Mouse (Mus musculus): ENCODE data around the gene Pik3r2. TPM values are rescaled to one million over a fixed set of nuclear protein-coding genes. Genes with fewer than 3 reads are reported as not detected.

Pik3r2 gene
- total and polyA plus RNA-seq, 2 experiments from 2014 or later: 32.5 to 36.6 TPM

- 64% methylated on average over 2 of the region's 2 CpGs for WGBS
- no peak overlapping the region for H3K9ac ChIP-seq (replicated peaks; ENCODE audit: low read depth, low read length)
- ATAC-seq (ENCODE audit: insufficient read depth, low read depth): no peak
- no peaks in the 10 kb centered on the region for H3K9me3 ChIP-seq (replicated peaks; ENCODE audit: control insufficient read depth, low read length)
- no peak overlapping the region for H3K4me3 ChIP-seq (ENCODE audit: low read depth, low read length)
- peaks cover 24% of the 10 kb centered on the region for H3K27me3 ChIP-seq (ENCODE audit: control insufficient read depth, insufficient read depth, low read length)
- DNase-seq (ENCODE audit: low spot score): no peak
- peaks cover 19% of the 10 kb centered on the region for H3K4me1 ChIP-seq (ENCODE audit: control insufficient read depth, insufficient read depth)
- H3K27ac ChIP-seq (ENCODE audit: low read depth): no peak overlapping the region
- no peak overlapping the region for H3K4me2 ChIP-seq (ENCODE audit: low read depth, low read length)
- TF ChIP-seq EP300 (IDR thresholded peaks at IDR 0.05; ENCODE audit: low read depth) (no peak), CTCF (IDR thresholded peaks at IDR 0.05; ENCODE audit: low read depth) (no peak)
- no peaks in the 10 kb centered on the region for H3K36me3 ChIP-seq (replicated peaks; ENCODE audit: control insufficient read depth, insufficient read depth, low read length)
Observed at GRCm38 (mm10) chr8:70794215-70794614, 17.7 kb upstream of the Pik3r2 start.

DNA sequence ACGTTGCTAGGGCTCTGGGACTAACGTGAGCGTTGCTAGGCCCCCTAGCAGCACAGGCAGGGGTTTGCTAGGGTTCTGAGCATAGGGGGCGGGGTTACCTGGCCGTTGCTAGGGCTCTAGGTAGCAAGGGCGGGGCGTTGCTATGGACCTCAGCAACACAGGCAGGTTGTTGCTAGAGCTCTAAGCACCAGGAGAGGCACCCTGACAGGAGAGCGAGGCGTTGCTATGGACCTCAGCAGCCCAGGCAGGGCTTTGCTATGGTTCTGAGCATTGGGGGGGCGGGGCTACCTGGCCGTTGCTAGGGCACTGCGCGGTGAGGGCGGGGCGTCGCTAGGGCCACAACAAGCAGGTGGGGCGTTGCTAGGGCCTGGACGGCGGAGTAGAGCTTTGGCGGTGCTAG is 16.2 kb upstream of the Pik3r2 start:
- Histone ChIP-seq H3K27me3 (ENCODE audit: control insufficient read depth, insufficient read depth, low read length) (0 out of 2 replicates have a peak, but pooled peaks cover 10% of the 10 kb centered on the region), H3K4me2 (ENCODE audit: low read depth, low read length) (peak overlapping the region; percentile 85), H3K9me3 (replicated peaks; ENCODE audit: control insufficient read depth, low read length) (no peaks in the 10 kb centered on the region), H3K9ac (replicated peaks; ENCODE audit: low read depth, low read length) (no peak overlapping the region), H3K4me1 (ENCODE audit: control insufficient read depth, insufficient read depth) (peaks cover 14% of the 10 kb centered on the region), H3K27ac (ENCODE audit: low read depth) (no peak overlapping the region), H3K4me3 (ENCODE audit: low read depth, low read length) (peak overlapping the region; percentile 73), H3K36me3 (replicated peaks; ENCODE audit: control insufficient read depth, insufficient read depth, low read length) (no peaks in the 10 kb centered on the region; the same call in 1 of the 2 replicates)
- TF ChIP-seq CTCF (IDR thresholded peaks at IDR 0.05; ENCODE audit: low read depth) (no peak), EP300 (IDR thresholded peaks at IDR 0.05; ENCODE audit: low read depth) (no peak)
- DNase-seq (ENCODE audit: low spot score): peak; percentile 5
- ATAC-seq (ENCODE audit: insufficient read depth, low read depth): 0 out of 2 replicates have a peak, but pooled peaks have one; percentile 2
- WGBS: 4% methylated on average over 20 of the region's 20 CpGs

DNA sequence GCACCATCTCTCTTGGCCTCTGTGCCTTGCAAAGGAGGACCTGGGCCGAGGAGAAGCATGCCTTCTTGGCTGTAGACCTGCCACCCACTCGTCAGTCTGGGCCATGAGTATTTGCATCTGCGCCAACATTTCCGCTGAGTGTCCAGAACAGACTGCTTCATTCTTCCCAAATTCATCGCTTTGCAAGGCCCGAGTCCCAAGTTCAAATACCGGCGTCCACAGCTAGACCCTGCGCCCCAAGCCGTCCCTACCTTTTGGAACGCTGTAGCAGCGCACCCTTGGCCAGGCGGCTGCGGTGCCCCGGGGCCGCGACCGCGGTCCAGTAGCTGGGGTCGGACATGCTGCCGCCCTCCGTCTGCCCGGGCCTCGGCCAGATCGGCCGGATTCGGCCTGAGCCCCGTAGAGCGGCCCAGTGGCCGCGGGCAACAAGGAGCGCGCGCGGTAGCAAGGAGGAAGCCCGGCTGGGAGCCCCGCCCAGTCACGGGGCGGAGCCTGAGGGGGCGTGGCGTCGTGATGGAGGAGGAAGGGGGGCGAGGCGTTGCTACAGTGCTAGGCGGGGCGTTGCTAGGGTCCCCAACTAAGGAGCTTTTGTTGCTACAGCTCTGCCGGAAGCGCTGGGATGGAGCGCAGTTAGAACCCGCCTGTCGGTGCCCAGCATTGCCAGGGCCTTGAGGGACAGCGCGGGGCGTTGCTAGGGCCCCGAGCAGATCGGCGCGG is 15.6 kb upstream of the Pik3r2 start:
- no peak for TF ChIP-seq EP300 (IDR thresholded peaks at IDR 0.05; ENCODE audit: low read depth)
- no peak for TF ChIP-seq CTCF (IDR thresholded peaks at IDR 0.05; ENCODE audit: low read depth)
- DNase-seq (ENCODE audit: low spot score): peak; percentile 86
- no peaks in the 10 kb centered on the region for H3K9me3 ChIP-seq (replicated peaks; ENCODE audit: control insufficient read depth, low read length)
- peaks cover 4% of the 10 kb centered on the region for H3K36me3 ChIP-seq (replicated peaks; ENCODE audit: control insufficient read depth, insufficient read depth, low read length)
- peak overlapping the region; percentile 56; the same call in 1 of the 2 replicates for H3K27ac ChIP-seq (ENCODE audit: low read depth)
- peak overlapping the region; percentile 85 for H3K4me2 ChIP-seq (ENCODE audit: low read depth, low read length)
- H3K4me1 ChIP-seq (ENCODE audit: control insufficient read depth, insufficient read depth): peaks cover 8% of the 10 kb centered on the region
- peak overlapping the region; percentile 73 for H3K4me3 ChIP-seq (ENCODE audit: low read depth, low read length)
- 0 out of 2 replicates have a peak, but pooled peaks cover 10% of the 10 kb centered on the region for H3K27me3 ChIP-seq (ENCODE audit: control insufficient read depth, insufficient read depth, low read length)
- whole genome bisulfite sequencing: 3% methylated on average over 56 of the region's 58 CpGs
- ATAC-seq (ENCODE audit: insufficient read depth, low read depth): peak; percentile 83
- peak overlapping the region; percentile 77 for H3K9ac ChIP-seq (replicated peaks; ENCODE audit: low read depth, low read length)

- ATAC-seq (ENCODE audit: insufficient read depth, low read depth) (no peak), DNase-seq (ENCODE audit: low spot score) (peak; percentile 5)
- H3K4me3 ChIP-seq (ENCODE audit: low read depth, low read length): peak overlapping the region; percentile 73; the same call in 1 of the 2 replicates
- no peak overlapping the region for H3K9ac ChIP-seq (replicated peaks; ENCODE audit: low read depth, low read length)
- H3K4me2 ChIP-seq (ENCODE audit: low read depth, low read length): peak overlapping the region; percentile 85
- H3K27ac ChIP-seq (ENCODE audit: low read depth): no peak overlapping the region; the same call in 1 of the 2 replicates
- 0 out of 2 replicates have a peak, but pooled peaks cover 7% of the 10 kb centered on the region for H3K27me3 ChIP-seq (ENCODE audit: control insufficient read depth, insufficient read depth, low read length)
- 81% methylated on average over 7 of the region's 7 CpGs for WGBS
- peaks cover 7% of the 10 kb centered on the region for H3K4me1 ChIP-seq (ENCODE audit: control insufficient read depth, insufficient read depth)
- peaks cover 12% of the 10 kb centered on the region for H3K36me3 ChIP-seq (replicated peaks; ENCODE audit: control insufficient read depth, insufficient read depth, low read length)
- H3K9me3 ChIP-seq (replicated peaks; ENCODE audit: control insufficient read depth, low read length): no peaks in the 10 kb centered on the region
- no peak for TF ChIP-seq CTCF (IDR thresholded peaks at IDR 0.05; ENCODE audit: low read depth)
- no peak for TF ChIP-seq EP300 (IDR thresholded peaks at IDR 0.05; ENCODE audit: low read depth)
Observed at GRCm38 (mm10) chr8:70791294-70791701, 14.8 kb upstream of the Pik3r2 start.

DNA sequence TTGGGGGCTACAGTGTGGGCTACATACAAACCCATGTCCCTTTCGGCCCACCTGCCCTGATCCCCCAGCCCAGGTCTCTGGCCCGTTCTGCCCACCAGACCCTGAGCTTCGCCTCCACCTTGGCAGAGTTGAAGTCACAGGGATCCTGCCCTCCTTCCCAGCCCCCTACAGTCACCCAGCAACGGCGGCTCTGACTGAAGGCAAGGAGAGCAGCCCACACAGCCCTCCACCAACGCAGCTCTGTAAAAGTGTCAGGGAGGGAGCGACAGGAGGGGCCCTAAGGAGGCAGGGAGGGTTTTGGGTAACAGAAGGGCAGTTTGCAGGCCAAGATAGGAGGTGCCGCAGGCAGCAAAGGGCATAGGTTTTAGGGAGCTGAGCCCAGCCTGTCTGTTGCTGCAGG is 14.3 kb upstream of the Pik3r2 start:
- peaks cover 7% of the 10 kb centered on the region for H3K4me1 ChIP-seq (ENCODE audit: control insufficient read depth, insufficient read depth)
- 68% methylated on average over 8 of the region's 8 CpGs for WGBS
- 0 out of 2 replicates have a peak, but pooled peaks cover 7% of the 10 kb centered on the region for H3K27me3 ChIP-seq (ENCODE audit: control insufficient read depth, insufficient read depth, low read length)
- H3K36me3 ChIP-seq (replicated peaks; ENCODE audit: control insufficient read depth, insufficient read depth, low read length): peaks cover 16% of the 10 kb centered on the region
- DNase-seq (ENCODE audit: low spot score): no peak
- H3K27ac ChIP-seq (ENCODE audit: low read depth): no peak overlapping the region
- ATAC-seq (ENCODE audit: insufficient read depth, low read depth): no peak
- H3K9me3 ChIP-seq (replicated peaks; ENCODE audit: control insufficient read depth, low read length): no peaks in the 10 kb centered on the region
- H3K4me2 ChIP-seq (ENCODE audit: low read depth, low read length): peak overlapping the region; percentile 85; the same call in 1 of the 2 replicates
- H3K9ac ChIP-seq (replicated peaks; ENCODE audit: low read depth, low read length): no peak overlapping the region; the same call in 1 of the 2 replicates
- H3K4me3 ChIP-seq (ENCODE audit: low read depth, low read length): no peak overlapping the region
- TF ChIP-seq CTCF (IDR thresholded peaks at IDR 0.05; ENCODE audit: low read depth): no peak

Measured in heart, postnatal 0 days (tissue).